Mouse (Mus musculus) monocyte, adult 5-6 weeks (primary cell): ENCODE data around the gene Hs6st3. TPM values are rescaled to one million over a fixed set of nuclear protein-coding genes. Genes with fewer than 3 reads are reported as not detected.
A peak's percentile ranks its signal among the peaks of the same experiment; 100 is the strongest.
"Not testable (repeated sequence)": the region's sequence is repeated elsewhere in the genome, so short reads cannot be mapped to it uniquely, and the experiment has no call there.

Source experiments
- ATAC-seq: fragments of 153-309, 156-312 bp; replicated peaks from 2 replicates; pipeline ENCODE4 v1.8.0; 2017; ENCODE audit warnings: mild to moderate bottlenecking; ENCODE audit not compliant: low TSS enrichment, insufficient number of reproducible peaks, severe bottlenecking, poor library complexity, low FRiP score
- total RNA-seq: library from RNA; stranded (forward); fragments of 200-1000, 200-491, 200-594 nt; gene quantifications from 3 replicates; pipeline ENCODE4 v1.2.3, GENCODE M21; 2017

The Hs6st3 gene
- total RNA-seq, 1 experiment from 2014 or later: not detected

- no peak for ATAC-seq
Observed at GRCm38 (mm10) chr14:119544596-119544995, 406.5 kb downstream of the Hs6st3 start.

GRCm38 (mm10) chr14:119558356-119558755, 420.2 kb downstream of the Hs6st3 start:
- ATAC-seq: no peak

GRCm38 (mm10) chr14:119582039-119582508, 443.9 kb downstream of the Hs6st3 start:
- ATAC-seq: no peak

DNA sequence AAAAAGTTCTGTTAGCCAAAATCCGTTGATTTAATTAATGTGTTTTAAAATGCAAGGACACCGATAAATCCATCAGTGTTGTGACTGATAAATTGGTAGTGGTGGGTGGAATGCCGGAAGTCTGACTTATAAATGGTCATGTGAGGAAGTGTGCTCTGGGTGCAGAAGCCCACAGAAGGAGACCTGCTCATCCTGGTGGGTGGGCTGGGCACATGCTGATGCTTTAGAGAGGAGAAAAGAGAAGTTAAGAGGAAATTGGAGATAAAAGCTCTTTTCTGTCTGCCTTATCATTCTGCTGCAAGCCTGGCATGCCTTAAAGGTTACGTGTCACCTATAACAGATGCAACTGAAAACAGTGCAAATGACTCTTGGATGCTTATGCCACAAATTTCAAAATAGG, 446.9 kb downstream of the Hs6st3 start:
- ATAC-seq: no peak

DNA sequence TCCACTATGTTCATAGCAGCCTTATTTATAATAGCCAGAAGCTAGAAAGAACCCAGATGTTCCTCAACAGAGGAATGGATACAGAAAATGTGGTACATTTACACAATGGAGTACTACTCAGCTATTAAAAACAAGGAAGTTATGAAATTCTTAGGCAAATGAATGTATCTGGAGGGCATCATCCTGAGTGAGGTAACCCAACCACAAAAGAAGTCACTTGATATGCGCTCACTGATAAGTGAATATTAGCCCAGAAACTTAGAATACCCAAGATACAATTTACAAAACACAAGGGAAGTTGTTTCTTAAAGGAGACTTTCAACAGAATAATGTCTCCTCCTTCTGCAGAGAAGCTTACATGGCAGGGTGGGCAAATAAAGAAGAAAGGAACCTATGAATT, 449.2 kb downstream of the Hs6st3 start:
- not testable (repeated sequence) for ATAC-seq

DNA sequence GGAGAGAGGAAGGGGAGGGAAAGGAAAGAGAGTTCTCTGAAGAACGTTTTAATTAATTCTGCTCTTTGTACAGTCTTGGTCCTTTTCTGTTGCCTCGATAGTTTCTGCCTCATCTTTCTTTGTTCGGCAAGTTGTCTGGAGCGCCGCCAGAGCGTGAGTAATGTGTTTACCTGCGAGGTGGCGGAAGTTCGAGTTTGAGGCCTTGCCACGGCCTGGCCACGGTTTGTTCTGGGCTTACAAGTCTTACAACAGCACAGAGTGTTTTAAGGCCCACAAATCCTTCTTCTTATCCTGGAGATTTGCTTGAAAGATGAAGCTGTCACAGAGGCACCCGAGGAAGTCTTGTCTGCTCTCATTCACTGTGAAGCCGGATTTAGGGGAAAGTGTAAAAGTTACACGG, 466.2 kb downstream of the Hs6st3 start:
- no peak for ATAC-seq

GRCm38 (mm10) chr14:119612793-119613192, 474.7 kb downstream of the Hs6st3 start:
- ATAC-seq: no peak

DNA sequence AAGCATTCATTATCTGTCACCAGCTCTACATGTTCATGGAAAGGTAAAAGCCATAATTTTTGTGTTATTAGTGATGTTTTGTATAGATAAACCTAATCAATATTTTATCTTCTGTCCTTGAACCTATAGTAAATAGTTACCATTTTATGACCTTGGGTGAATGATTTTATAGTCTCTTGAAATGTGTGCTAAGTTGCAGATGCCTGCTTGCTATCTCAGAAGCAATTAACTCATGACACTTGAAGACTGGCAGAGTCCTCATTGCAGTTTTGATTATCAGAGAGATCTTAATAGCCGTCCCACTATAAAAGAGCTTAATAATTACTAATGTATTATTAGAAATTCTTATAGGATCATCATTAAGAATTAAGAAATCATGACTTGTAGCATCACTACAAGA, 491.0 kb downstream of the Hs6st3 start:
- no peak for ATAC-seq

DNA sequence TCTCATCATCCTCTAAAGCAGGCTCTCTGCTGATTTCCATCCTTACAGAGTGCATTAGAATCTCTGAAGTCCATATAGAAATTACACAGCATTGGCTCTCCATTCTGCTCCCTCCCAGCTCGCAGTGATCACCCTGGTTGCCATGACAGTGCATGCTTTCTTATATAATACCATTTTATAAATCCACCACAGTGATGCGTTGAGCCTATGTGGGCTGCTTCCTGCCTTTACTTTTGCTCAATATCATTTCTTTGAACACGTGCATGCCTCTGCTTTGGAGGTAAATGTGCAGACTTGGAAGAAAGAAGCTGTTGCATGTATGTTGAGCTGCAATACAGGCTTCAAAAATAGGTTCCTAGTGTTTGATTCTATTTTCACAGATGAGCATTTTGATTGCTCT, 494.9 kb downstream of the Hs6st3 start:
- ATAC-seq: no peak

GRCm38 (mm10) chr14:119633626-119634025, 495.5 kb downstream of the Hs6st3 start:
- ATAC-seq: no peak

DNA sequence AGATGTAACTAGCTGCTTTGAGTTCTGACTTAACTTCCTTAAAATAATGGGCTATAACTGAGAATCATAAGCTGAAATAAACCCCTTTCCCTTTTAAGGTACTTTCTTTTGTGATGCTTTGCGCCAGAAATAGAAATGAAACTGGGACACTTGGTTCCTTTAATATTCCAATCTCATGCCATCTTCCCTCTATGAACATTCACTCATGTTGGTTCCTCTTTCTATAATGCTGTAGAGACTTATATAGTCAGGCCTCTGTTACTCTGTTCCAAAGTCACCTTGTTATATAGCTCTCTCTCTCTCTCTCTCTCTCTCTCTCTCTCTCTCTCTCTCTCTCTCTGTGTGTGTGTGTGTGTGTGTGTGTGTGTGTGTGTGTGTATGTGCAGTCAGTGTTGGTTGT, 504.7 kb downstream of the Hs6st3 start:
- no peak for ATAC-seq

- ATAC-seq: no peak
Observed at GRCm38 (mm10) chr14:119643840-119644239, 505.7 kb downstream of the Hs6st3 start.

DNA sequence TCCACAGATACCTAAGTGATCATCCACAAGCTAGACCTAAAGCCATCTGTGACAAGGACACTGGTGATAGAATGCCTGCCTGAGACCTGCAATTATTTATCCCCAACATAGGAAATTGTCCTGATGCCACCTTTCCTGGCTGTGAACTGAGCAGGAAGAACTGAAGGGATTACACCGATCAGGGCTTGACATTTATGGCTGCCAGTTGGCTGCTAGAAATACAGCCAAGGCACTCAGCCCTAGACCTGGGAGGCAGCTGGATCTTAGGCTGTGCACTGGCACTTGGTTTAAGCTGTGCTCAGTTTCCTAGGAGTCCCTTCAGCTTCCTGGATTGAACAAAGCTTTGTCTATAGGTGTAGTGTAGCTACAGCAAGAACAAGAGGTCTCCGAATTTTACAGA, 518.8 kb downstream of the Hs6st3 start:
- no peak for ATAC-seq

- ATAC-seq: no peak
Observed at GRCm38 (mm10) chr14:119665741-119666141, 527.6 kb downstream of the Hs6st3 start.

GRCm38 (mm10) chr14:119667421-119667820, 529.3 kb downstream of the Hs6st3 start:
- no peak for ATAC-seq

GRCm38 (mm10) chr14:119670836-119671587, 532.9 kb downstream of the Hs6st3 start:
- no peak for ATAC-seq

DNA sequence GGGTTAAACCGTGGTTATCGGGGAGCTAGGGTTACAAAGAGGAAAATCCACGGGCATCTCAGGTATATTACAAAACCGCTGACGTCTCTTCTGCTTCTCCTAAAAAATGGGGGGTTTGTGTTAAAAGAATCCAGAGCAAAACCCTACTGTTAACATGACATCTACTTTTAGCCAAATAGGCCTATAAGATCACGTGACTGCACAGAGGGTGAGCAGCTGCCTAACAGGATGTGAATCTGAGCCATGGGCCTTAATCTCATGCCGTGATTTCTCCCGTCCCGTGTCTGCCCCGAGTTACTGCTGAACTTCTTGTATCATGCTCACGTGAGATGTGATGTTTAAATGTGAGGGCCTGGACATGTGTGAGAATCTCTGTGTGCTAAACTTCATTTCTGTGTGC, 540.4 kb downstream of the Hs6st3 start:
- no peak for ATAC-seq

- ATAC-seq: no peak
Observed at GRCm38 (mm10) chr14:119680052-119680451, 541.9 kb downstream of the Hs6st3 start.

DNA sequence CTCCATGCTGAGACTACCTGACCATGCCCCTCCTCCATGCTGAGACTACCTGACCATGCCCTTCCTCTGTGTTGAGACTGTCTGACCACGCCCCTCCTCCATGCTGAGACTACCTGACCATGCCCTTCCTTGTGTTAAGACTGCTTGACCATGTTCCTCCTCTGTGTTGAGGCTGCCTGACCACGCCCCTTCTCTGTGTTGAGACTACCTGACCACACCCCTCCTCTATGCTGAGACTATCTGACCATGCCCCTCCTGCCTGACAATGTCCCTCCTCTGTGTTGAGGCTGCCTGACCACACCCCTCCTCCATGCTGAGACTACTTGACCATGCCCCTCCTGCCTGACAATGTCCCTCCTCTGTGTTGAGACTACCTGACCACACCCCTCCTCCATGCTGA, 549.7 kb downstream of the Hs6st3 start:
- ATAC-seq: peak; percentile 53

GRCm38 (mm10) chr14:119699982-119700381, 561.8 kb downstream of the Hs6st3 start:
- ATAC-seq: no peak

DNA sequence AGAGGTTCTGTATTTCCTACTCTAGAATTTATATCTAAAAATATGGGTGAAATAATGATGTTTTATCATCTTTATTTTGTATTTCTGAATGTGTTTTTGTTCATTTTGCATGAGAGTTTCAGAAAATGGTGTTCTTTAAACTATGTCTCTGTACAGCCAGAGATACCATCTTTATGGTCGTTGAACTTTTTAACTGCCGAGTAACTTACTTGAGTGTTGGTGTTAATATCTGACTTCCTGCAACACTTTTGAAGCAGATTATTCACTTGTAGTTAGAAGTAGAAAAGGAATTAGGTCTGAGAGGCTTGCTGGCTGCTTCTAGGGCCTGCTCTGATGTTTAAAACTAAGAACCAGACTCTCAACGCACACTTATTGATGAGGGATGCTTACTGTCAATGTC, 576.6 kb downstream of the Hs6st3 start:
- ATAC-seq: no peak
